Mouse (Mus musculus) liver, embryonic 14.5 days (tissue): Measurements from ENCODE around the gene Fbxo24. TPM values are rescaled to one million over a fixed set of nuclear protein-coding genes. Genes with fewer than 3 reads are reported as not detected.

Experiments
- ATAC-seq: fragments of 200-750 bp; cut with Nextera tagmentation; 2 replicates; pipeline ENCODE4 v1.8.0; 2017; ENCODE audit warnings: moderate number of reproducible peaks, mild to moderate bottlenecking, moderate library complexity; ENCODE audit not compliant: insufficient read depth
- DNase-seq, 3 experiments: peaks; one replicate each; pipeline ENCODE4 v3.0.0-alpha.2; 2012 to 2013; ENCODE audit warnings: low read depth in 3 of 3, low spot score in 3 of 3
- H3K27ac ChIP-seq: fragments of 300-500 bp; sonication (generic); 2 replicates; pipeline ENCODE4 v1.5.1; 2014; ENCODE audit warnings: moderate library complexity, mild to moderate bottlenecking, control low read depth, inconsistent platforms
- H3K27me3 ChIP-seq: fragments of 300-500 bp; sonication (generic); 2 replicates; pipeline ENCODE4 v1.6.1; 2014; ENCODE audit warnings: mild to moderate bottlenecking, low read length, moderate library complexity; ENCODE audit not compliant: control insufficient read depth, insufficient read depth
- H3K36me3 ChIP-seq: fragments of 300-500 bp; sonication (generic); replicated peaks from 2 replicates; pipeline ENCODE4 v1.6.1; 2014; ENCODE audit warnings: low read depth; ENCODE audit not compliant: control insufficient read depth, insufficient read depth
- H3K4me1 ChIP-seq, 2 experiments: fragments of 200-500 bp in 1 of 2; fragments of 300-500 bp in 1 of 2; sonication (generic) in 1 of 2; replicated peaks; 2 replicates each; pipeline ENCODE4 v1.6.1; 2012 to 2014; ENCODE audit warnings: antibody characterized with exemption in 1 of 2, inconsistent platforms in 1 of 2, low read length in 1 of 2; ENCODE audit not compliant: control insufficient read depth in 2 of 2, insufficient read depth in 2 of 2
- H3K4me2 ChIP-seq: fragments of 300-500 bp; sonication (generic); 2 replicates; pipeline ENCODE4 v1.6.1; 2014; ENCODE audit warnings: low read depth, mild to moderate bottlenecking, control low read depth, moderate library complexity
- H3K4me3 ChIP-seq, 2 experiments: fragments of 200-500 bp in 1 of 2; fragments of 300-500 bp in 1 of 2; sonication (generic) in 1 of 2; 2 replicates each; pipeline ENCODE4 v1.5.1; 2012 to 2014; ENCODE audit warnings: low read depth in 2 of 2, low read length in 2 of 2, mild to moderate bottlenecking in 2 of 2, control low read depth in 1 of 2, inconsistent platforms in 1 of 2, moderate library complexity in 1 of 2; ENCODE audit not compliant: insufficient read depth in 1 of 2
- H3K9ac ChIP-seq: fragments of 300-500 bp; sonication (generic); replicated peaks from 2 replicates; pipeline ENCODE4 v1.6.1; 2014; ENCODE audit warnings: mild to moderate bottlenecking, control low read depth, moderate library complexity
- H3K9me3 ChIP-seq: fragments of 300-500 bp; sonication (generic); 2 replicates; pipeline ENCODE4 v1.6.1; 2016; ENCODE audit warnings: low read length, mixed read lengths; ENCODE audit not compliant: control insufficient read depth
- CTCF ChIP-seq: IDR thresholded peaks from 2 replicates; pipeline ENCODE4 v1.5.1; 2016; ENCODE audit warnings: antibody characterized with exemption, low read depth, control low read depth
- EP300 ChIP-seq: IDR thresholded peaks from 2 replicates; pipeline ENCODE4 v1.6.1; 2016; ENCODE audit warnings: antibody characterized with exemption, low read depth
- WGBS: fragments of 180-500 bp; shearing (Covaris S2); extraction: QIAGEN DNeasy Blood & Tissue Kit; methylation state at CpG from one replicate; pipeline ENCODE4 v1.1.7; 2014; ENCODE audit not compliant: insufficient replicate concordance; 5-methylcytosine and 5-hydroxymethylcytosine counted together
- polyA plus RNA-seq, 2 experiments: library from polyadenylated mRNA; depleted of rRNA in 1 of 2; stranded (reverse) in 1 of 2; unstranded in 1 of 2; fragments of >200 nt; fragmentation: Nextera tagmentation in 1 of 2; extraction: Ambion mirVana in 1 of 2; gene quantifications; 2 replicates each; pipeline versions ENCODE4 v1.2.1 to v1.2.3; 2012 to 2014

Gene Fbxo24
- polyA plus RNA-seq, 2 experiments, result 0.02 to 0.05 TPM

DNA sequence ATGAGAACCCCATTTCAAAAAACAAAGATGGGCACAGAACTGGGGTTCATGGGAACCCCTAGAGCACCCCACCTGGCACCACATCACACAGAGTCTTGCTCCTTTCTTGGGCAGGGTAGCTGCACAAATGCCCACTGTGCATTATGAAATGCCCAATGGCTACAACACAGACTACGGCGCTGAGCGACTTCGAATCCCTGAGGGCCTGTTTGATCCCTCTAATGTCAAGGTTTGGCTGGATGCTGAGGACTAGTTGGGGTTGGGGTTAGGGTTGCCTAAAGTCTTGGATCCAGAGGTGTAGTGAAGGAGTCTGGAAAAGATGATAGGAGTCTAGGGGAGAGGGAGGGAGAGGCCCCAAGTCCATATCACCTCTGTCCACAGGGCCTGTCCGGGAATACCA is 62.4 kb downstream of the Fbxo24 start:
- Histone ChIP-seq H3K4me2 (no peak overlapping the region), H3K27me3 (no peaks in the 10 kb centered on the region), H3K4me3 (no peak overlapping the region), H3K9ac (no peak overlapping the region), H3K27ac (no peak overlapping the region), H3K36me3 (no peaks in the 10 kb centered on the region), H3K4me1 (peaks cover 9 to 26% of the 10 kb centered on the region in 2 experiments), H3K9me3 (no peaks in the 10 kb centered on the region)
- WGBS, result 79% methylated on average over 5 of the region's 5 CpGs
- TF ChIP-seq EP300 (no peak), CTCF (no peak)
- no peak for ATAC-seq
- no peak for DNase-seq

DNA sequence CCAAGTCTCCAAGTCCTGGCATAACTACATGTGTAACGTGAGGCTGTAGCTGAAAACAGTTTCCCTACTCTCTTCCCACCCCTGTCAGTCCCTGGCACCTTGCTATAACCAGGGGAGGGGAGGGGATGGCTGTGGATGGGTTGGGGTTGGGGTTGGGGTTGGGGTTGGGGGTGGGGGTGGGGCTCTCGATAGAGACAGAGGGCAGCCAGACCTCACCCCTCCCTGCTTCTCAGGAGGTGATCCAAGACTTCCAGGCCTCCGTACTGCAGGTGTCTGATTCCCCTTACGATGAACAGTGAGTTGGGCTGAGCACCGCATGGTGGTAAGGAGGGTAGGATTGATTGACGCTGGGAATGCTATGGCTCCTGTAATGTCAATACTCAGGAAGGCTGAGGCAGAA is 63.1 kb downstream of the Fbxo24 start:
- no peak overlapping the region for H3K4me2 ChIP-seq
- H3K27ac ChIP-seq, result no peak overlapping the region
- TF ChIP-seq CTCF (no peak), EP300 (no peak)
- ATAC-seq (no peak), DNase-seq (no peak)
- H3K9ac ChIP-seq, result no peak overlapping the region
- no peaks in the 10 kb centered on the region for H3K36me3 ChIP-seq
- no peaks in the 10 kb centered on the region for H3K9me3 ChIP-seq
- no peak overlapping the region for H3K4me3 ChIP-seq
- H3K4me1 ChIP-seq, result peaks cover 9 to 23% of the 10 kb centered on the region in 2 experiments
- H3K27me3 ChIP-seq, result no peaks in the 10 kb centered on the region; the same call in 1 of the 2 replicates
- WGBS, result 67% methylated on average over 6 of the region's 6 CpGs

DNA sequence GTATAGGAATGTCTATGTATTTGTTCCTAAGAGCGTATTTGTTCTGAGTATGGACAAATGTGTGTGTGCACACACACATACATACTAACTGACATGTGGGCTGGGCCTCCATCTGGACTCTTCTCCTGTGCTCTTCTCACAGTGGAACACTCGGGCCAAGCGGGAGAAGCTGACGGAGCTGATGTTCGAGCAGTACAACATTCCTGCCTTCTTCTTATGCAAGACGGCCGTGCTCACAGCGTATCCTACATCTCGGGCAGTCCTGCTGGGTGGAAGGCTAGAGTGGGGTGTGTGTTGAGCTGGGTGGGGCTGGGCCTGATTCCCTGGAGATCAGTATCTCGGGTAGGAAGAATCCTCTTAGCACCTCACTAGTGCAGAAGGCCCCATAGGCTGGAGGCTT is 65.8 kb downstream of the Fbxo24 start:
- ATAC-seq (no peak), DNase-seq (no peak)
- Histone ChIP-seq H3K4me1 (peaks cover 0 to 4% of the 10 kb centered on the region in 2 experiments; a peak in 1 of 4 replicates), H3K36me3 (no peaks in the 10 kb centered on the region), H3K27ac (no peak overlapping the region), H3K4me3 (no peak overlapping the region), H3K4me2 (no peak overlapping the region), H3K9ac (no peak overlapping the region), H3K27me3 (peaks cover 9% of the 10 kb centered on the region), H3K9me3 (no peaks in the 10 kb centered on the region)
- 68% methylated on average over 10 of the region's 10 CpGs for WGBS
- TF ChIP-seq CTCF (no peak), EP300 (no peak)

Other genes with a start within 250 kb of the Fbxo24 start
- gene Zan, start 151.9 kb downstream of the Fbxo24 start, polyA plus RNA-seq (2012; rRNA removed), result 0.19 and 0.22 TPM in 2 replicates
- gene Zan, start 151.9 kb downstream of the Fbxo24 start, polyA plus RNA-seq (2014; fragmentation: Nextera tagmentation; extraction: Ambion mirVana), result 0.06 and 0.13 TPM in 2 replicates
- gene Pop7, start 126.5 kb downstream of the Fbxo24 start, polyA plus RNA-seq (2012; rRNA removed), result 25.3 and 29.2 TPM in 2 replicates
- 34.6 and 36.5 TPM in 2 replicates for gene Pop7, start 126.5 kb downstream of the Fbxo24 start, polyA plus RNA-seq (2014; fragmentation: Nextera tagmentation; extraction: Ambion mirVana)
- 4.6 and 5.7 TPM in 2 replicates for gene Gigyf1, start 110.5 kb downstream of the Fbxo24 start, polyA plus RNA-seq (2012; rRNA removed)
- gene Gigyf1, start 110.5 kb downstream of the Fbxo24 start, polyA plus RNA-seq (2014; fragmentation: Nextera tagmentation; extraction: Ambion mirVana), result 2.1 and 2.8 TPM in 2 replicates
- gene Epo, start 95.8 kb downstream of the Fbxo24 start, polyA plus RNA-seq (2012; rRNA removed), result 0.40 and 0.47 TPM in 2 replicates
- 0.62 and 0.85 TPM in 2 replicates for gene Epo, start 95.8 kb downstream of the Fbxo24 start, polyA plus RNA-seq (2014; fragmentation: Nextera tagmentation; extraction: Ambion mirVana)
- gene Gnb2, start 95.5 kb downstream of the Fbxo24 start, polyA plus RNA-seq (2012; rRNA removed), result 211 and 215 TPM in 2 replicates
- gene Gnb2, start 95.5 kb downstream of the Fbxo24 start, polyA plus RNA-seq (2014; fragmentation: Nextera tagmentation; extraction: Ambion mirVana), result 151 and 157 TPM in 2 replicates
- 0.15 TPM in 1 of 2 replicates, not detected in the other for gene Actl6b, start 75.5 kb downstream of the Fbxo24 start, polyA plus RNA-seq (2012; rRNA removed)
- not detected in 2 replicates for gene Actl6b, start 75.5 kb downstream of the Fbxo24 start, polyA plus RNA-seq (2014; fragmentation: Nextera tagmentation; extraction: Ambion mirVana)
- 45.7 and 49.5 TPM in 2 replicates for gene Tfr2, start 59.2 kb downstream of the Fbxo24 start, polyA plus RNA-seq (2012; rRNA removed)
- gene Tfr2, start 59.2 kb downstream of the Fbxo24 start, polyA plus RNA-seq (2014; fragmentation: Nextera tagmentation; extraction: Ambion mirVana), result 37.6 and 41.1 TPM in 2 replicates
- 34.9 and 45.5 TPM in 2 replicates for gene Mospd3, start 27.9 kb downstream of the Fbxo24 start, polyA plus RNA-seq (2012; rRNA removed)
- 33.8 and 38.4 TPM in 2 replicates for gene Mospd3, start 27.9 kb downstream of the Fbxo24 start, polyA plus RNA-seq (2014; fragmentation: Nextera tagmentation; extraction: Ambion mirVana)
- gene Pcolce, start 15.2 kb downstream of the Fbxo24 start, polyA plus RNA-seq (2012; rRNA removed), result 11.7 and 12.2 TPM in 2 replicates
- gene Pcolce, start 15.2 kb downstream of the Fbxo24 start, polyA plus RNA-seq (2014; fragmentation: Nextera tagmentation; extraction: Ambion mirVana), result 11.6 and 12.8 TPM in 2 replicates
- gene Lrch4, start 119 bp upstream of the Fbxo24 start, polyA plus RNA-seq (2012; rRNA removed), result 13.9 and 16.1 TPM in 2 replicates
- 21.7 and 23.6 TPM in 2 replicates for gene Lrch4, start 119 bp upstream of the Fbxo24 start, polyA plus RNA-seq (2014; fragmentation: Nextera tagmentation; extraction: Ambion mirVana)
- gene Gm20605, start 173 bp upstream of the Fbxo24 start, polyA plus RNA-seq (2012; rRNA removed), result 5.5 and 6.0 TPM in 2 replicates
- 3.2 and 3.9 TPM in 2 replicates for gene Gm20605, start 173 bp upstream of the Fbxo24 start, polyA plus RNA-seq (2014; fragmentation: Nextera tagmentation; extraction: Ambion mirVana)
- 12.7 and 13.7 TPM in 2 replicates for gene Sap25, start 12.3 kb upstream of the Fbxo24 start, polyA plus RNA-seq (2012; rRNA removed)
- 2.3 and 2.9 TPM in 2 replicates for gene Sap25, start 12.3 kb upstream of the Fbxo24 start, polyA plus RNA-seq (2014; fragmentation: Nextera tagmentation; extraction: Ambion mirVana)
- 0.02 TPM in 2 replicates for gene Irs3, start 16.7 kb upstream of the Fbxo24 start, polyA plus RNA-seq (2012; rRNA removed)
- not detected in 2 replicates for gene Irs3, start 16.7 kb upstream of the Fbxo24 start, polyA plus RNA-seq (2014; fragmentation: Nextera tagmentation; extraction: Ambion mirVana)
- 22.4 and 24.6 TPM in 2 replicates for gene Agfg2, start 55.7 kb upstream of the Fbxo24 start, polyA plus RNA-seq (2012; rRNA removed)
- 20.5 and 24.7 TPM in 2 replicates for gene Agfg2, start 55.7 kb upstream of the Fbxo24 start, polyA plus RNA-seq (2014; fragmentation: Nextera tagmentation; extraction: Ambion mirVana)
- 0.96 and 1.2 TPM in 2 replicates for gene Nyap1, start 112.6 kb upstream of the Fbxo24 start, polyA plus RNA-seq (2012; rRNA removed)
- 0.03 and 0.05 TPM in 2 replicates for gene Nyap1, start 112.6 kb upstream of the Fbxo24 start, polyA plus RNA-seq (2014; fragmentation: Nextera tagmentation; extraction: Ambion mirVana)
- gene Tsc22d4, start 116.7 kb upstream of the Fbxo24 start, polyA plus RNA-seq (2012; rRNA removed), result 23.0 and 26.8 TPM in 2 replicates
- 49.7 and 62.2 TPM in 2 replicates for gene Tsc22d4, start 116.7 kb upstream of the Fbxo24 start, polyA plus RNA-seq (2014; fragmentation: Nextera tagmentation; extraction: Ambion mirVana)
- gene Ppp1r35, start 149.8 kb upstream of the Fbxo24 start, polyA plus RNA-seq (2012; rRNA removed), result 22.8 and 23.1 TPM in 2 replicates
- 25.5 and 27.0 TPM in 2 replicates for gene Ppp1r35, start 149.8 kb upstream of the Fbxo24 start, polyA plus RNA-seq (2014; fragmentation: Nextera tagmentation; extraction: Ambion mirVana)
- 12.2 and 13.3 TPM in 2 replicates for gene Mepce, start 158.7 kb upstream of the Fbxo24 start, polyA plus RNA-seq (2012; rRNA removed)
- 5.1 and 6.4 TPM in 2 replicates for gene Mepce, start 158.7 kb upstream of the Fbxo24 start, polyA plus RNA-seq (2014; fragmentation: Nextera tagmentation; extraction: Ambion mirVana)
- 2.2 and 3.1 TPM in 2 replicates for gene Zcwpw1, start 158.8 kb upstream of the Fbxo24 start, polyA plus RNA-seq (2012; rRNA removed)
- 2.1 and 2.4 TPM in 2 replicates for gene Zcwpw1, start 158.8 kb upstream of the Fbxo24 start, polyA plus RNA-seq (2014; fragmentation: Nextera tagmentation; extraction: Ambion mirVana)
- 1.5 and 1.7 TPM in 2 replicates for gene Pilra, start 207.3 kb upstream of the Fbxo24 start, polyA plus RNA-seq (2012; rRNA removed)
- 2.0 and 2.2 TPM in 2 replicates for gene Pilra, start 207.3 kb upstream of the Fbxo24 start, polyA plus RNA-seq (2014; fragmentation: Nextera tagmentation; extraction: Ambion mirVana)
- gene Pilrb1, start 229.1 kb upstream of the Fbxo24 start, polyA plus RNA-seq (2012; rRNA removed), result 2.2 and 3.0 TPM in 2 replicates
- 3.1 and 3.8 TPM in 2 replicates for gene Pilrb1, start 229.1 kb upstream of the Fbxo24 start, polyA plus RNA-seq (2014; fragmentation: Nextera tagmentation; extraction: Ambion mirVana)
- gene Pilrb2, start 242.8 kb upstream of the Fbxo24 start, polyA plus RNA-seq (2012; rRNA removed), result 1.3 and 2.0 TPM in 2 replicates
- 2.7 and 3.5 TPM in 2 replicates for gene Pilrb2, start 242.8 kb upstream of the Fbxo24 start, polyA plus RNA-seq (2014; fragmentation: Nextera tagmentation; extraction: Ambion mirVana)